8 mouse cellular contexts compared by ENCODE assay signal in genomic region chr10:121767295-121767694, GRCm38 (mm10). TPM values are rescaled to one million over a fixed set of nuclear protein-coding genes. Genes with fewer than 3 reads are reported as not detected.
DNase-seq lines count a peak whose midpoint lies in the region; ATAC-seq and TF ChIP-seq lines count a peak whose summit lies in the region.
"Not testable (repeated sequence)": the region's sequence is repeated elsewhere in the genome, so short reads cannot be mapped to it uniquely, and the experiment has no call there.

No protein-coding gene starts in this region.

- H3K27ac ChIP-seq in MEL (ENCODE audit: control insufficient read depth, low read depth, low read length); bone marrow, adult 2 months (ENCODE audit: control insufficient read depth, insufficient read depth, low read depth, low read length, poor library complexity); forebrain, embryonic 14.5 days (ENCODE audit: low read depth, low read length); limb, embryonic 11.5 days (replicated peaks; ENCODE audit: low read depth, low read length); midbrain, embryonic 14.5 days (replicated peaks; ENCODE audit: low read depth, low read length): not testable (repeated sequence)

- TF ChIP-seq RAD21 in MEL (IDR thresholded peaks at IDR 0.05; ENCODE audit: low read depth, low read length): peak; percentile 47

- not testable (repeated sequence) for ATAC-seq in forebrain, embryonic 14.5 days; limb, embryonic 11.5 days (ENCODE audit: insufficient number of reproducible peaks, low FRiP score, low TSS enrichment, low read depth); midbrain, embryonic 14.5 days (ENCODE audit: low FRiP score, low TSS enrichment)

- TF ChIP-seq CTCF in MEL (IDR thresholded peaks at IDR 0.05 in 2 of 3, conservative IDR thresholded peaks at IDR 0.05 in 1 of 3; ENCODE audit: control insufficient read depth in 1 of 3, insufficient read depth in 1 of 3, low read depth in 2 of 3, low read length in 3 of 3, poor library complexity in 1 of 3, severe bottlenecking in 1 of 3): peak; percentile 38 to 61 (median 58); a peak in 5 of 6 replicates
- TF ChIP-seq CTCF in bone marrow, adult 2 months (IDR thresholded peaks at IDR 0.05; ENCODE audit: control insufficient read depth, insufficient read depth, low read length): peak; percentile 64

- 74% methylated on average over 3 of the region's 3 CpGs for WGBS in bone marrow, adult 2 months
- WGBS in forebrain, embryonic 14.5 days: 85% methylated on average over 3 of the region's 3 CpGs
- 78% methylated on average over 3 of the region's 3 CpGs for WGBS in limb, embryonic 11.5 days
- 80% methylated on average over 3 of the region's 3 CpGs for WGBS in midbrain, embryonic 14.5 days

- not testable (repeated sequence) for H3K27me3 ChIP-seq in MEL (ENCODE audit: control insufficient read depth in 1 of 2, insufficient read depth in 2 of 2, low read length in 2 of 2); forebrain, embryonic 14.5 days (replicated peaks; ENCODE audit: control insufficient read depth, insufficient read depth, low read length); limb, embryonic 11.5 days (ENCODE audit: control insufficient read depth, insufficient read depth, low read length); midbrain, embryonic 14.5 days (ENCODE audit: control insufficient read depth, insufficient read depth, low read length)

- not testable (repeated sequence) for H3K4me2 ChIP-seq in forebrain, embryonic 14.5 days (ENCODE audit: low read length); limb, embryonic 11.5 days (ENCODE audit: low read depth, severe bottlenecking); midbrain, embryonic 14.5 days (ENCODE audit: low read length)

- H3K9me3 ChIP-seq in MEL (replicated peaks; ENCODE audit: insufficient read depth, low read length); forebrain, embryonic 14.5 days (replicated peaks; ENCODE audit: control insufficient read depth, low read length); limb, embryonic 11.5 days (ENCODE audit: control insufficient read depth, low read length); midbrain, embryonic 14.5 days (ENCODE audit: control insufficient read depth, low read length): not testable (repeated sequence)

- not testable (repeated sequence) for H3K36me3 ChIP-seq in MEL (ENCODE audit: control insufficient read depth in 1 of 2, insufficient read depth in 2 of 2, low read length in 2 of 2); forebrain, embryonic 14.5 days (ENCODE audit: control insufficient read depth, insufficient read depth, low read length); limb, embryonic 11.5 days (ENCODE audit: control insufficient read depth, insufficient read depth, low read length); midbrain, embryonic 14.5 days (ENCODE audit: control insufficient read depth, insufficient read depth, low read length)

- H3K9ac ChIP-seq in MEL (ENCODE audit: control insufficient read depth, low read depth, low read length, poor library complexity, severe bottlenecking); forebrain, embryonic 14.5 days (ENCODE audit: low read length); limb, embryonic 11.5 days (ENCODE audit: low read length); midbrain, embryonic 14.5 days (replicated peaks; ENCODE audit: low read length): not testable (repeated sequence)

- not testable (repeated sequence) for H3K4me1 ChIP-seq in MEL (ENCODE audit: control insufficient read depth in 1 of 2, insufficient read depth in 2 of 2, low read length in 2 of 2); bone marrow, adult 2 months (ENCODE audit: control insufficient read depth, insufficient read depth, low read length); forebrain, embryonic 14.5 days (ENCODE audit: control insufficient read depth, insufficient read depth, low read length); limb, embryonic 11.5 days (ENCODE audit: control insufficient read depth, insufficient read depth, low read length); midbrain, embryonic 14.5 days (ENCODE audit: control insufficient read depth, insufficient read depth, low read length)

- TF ChIP-seq EP300 in MEL (IDR thresholded peaks at IDR 0.05; ENCODE audit: low read depth in 1 of 2, low read length in 2 of 2): not testable (repeated sequence)

- not testable (repeated sequence) for H3K79me2 ChIP-seq in MEL (ENCODE audit: control insufficient read depth, insufficient read depth, low read length, poor library complexity)

- H3K4me3 ChIP-seq in MEL (ENCODE audit: control insufficient read depth in 1 of 2, insufficient read depth in 1 of 2, low read depth in 2 of 2, low read length in 2 of 2); bone marrow, adult 2 months (replicated peaks; ENCODE audit: control insufficient read depth, low read depth, low read length); forebrain, embryonic 14.5 days (ENCODE audit: low read depth, low read length); limb, embryonic 11.5 days (ENCODE audit: low read depth, low read length); midbrain, embryonic 14.5 days (replicated peaks; ENCODE audit: low read depth, low read length): not testable (repeated sequence)

- not testable (repeated sequence) for TF ChIP-seq POLR2A in MEL (IDR thresholded peaks at IDR 0.05; ENCODE audit: control insufficient read depth in 1 of 2, insufficient read depth in 1 of 2, low read depth in 1 of 2, low read length in 2 of 2, poor library complexity in 1 of 2); bone marrow, adult 2 months (IDR thresholded peaks at IDR 0.05; ENCODE audit: borderline replicate concordance, control insufficient read depth, low read depth, low read length)

- DNase-seq in 3T3-L1 (ENCODE audit: low read depth, low spot score) (peak; percentile 22), MEL (ENCODE audit: low read depth, low spot score) (peak; percentile 51)
- DNase-seq in forebrain, embryonic 14.5 days (ENCODE audit: low spot score): peak; percentile 28
- peak; percentile 44 for DNase-seq in induced T-regulatory cell, adult 2 months (ENCODE audit: low read depth)
- DNase-seq in limb, embryonic 11.5 days (ENCODE audit: low spot score): peak; percentile 45
- peak; percentile 32 for DNase-seq in midbrain, embryonic 14.5 days
- DNase-seq in thymus, postnatal 0 days (ENCODE audit: low spot score): peak; percentile 7

TF ChIP-seq in MEL, 35 proteins besides CTCF, POLR2A, EP300 and RAD21:
- TF ChIP-seq ZC3H11A (IDR thresholded peaks at IDR 0.05; ENCODE audit: low read depth, low read length): peak; percentile 26; the same call in 1 of the 2 replicates
- peak; percentile 43 for TF ChIP-seq SMC3 (IDR thresholded peaks at IDR 0.05; ENCODE audit: low read depth, low read length)

RNA-seq across cellular contexts. Expression of gene BC048403, which starts 27.6 kb away (rescaled TPM):
- total RNA-seq in MEL (2012; rRNA removed): 2.5 and 2.7 TPM in 2 replicates
- polyA plus RNA-seq in MEL (2012; ENCODE audit: insufficient read depth in 1 of 2, insufficient read length in 2 of 2, low read depth in 1 of 2, low replicate concordance in 2 of 2, missing spikeins in 1 of 2): 10 to 100 TPM in 1 of 2 experiments, not detected in 1; 11.6 TPM
- 2.0 and 2.2 TPM in 2 replicates for polyA plus RNA-seq in bone marrow, adult 2 months (2011; ENCODE audit: insufficient read depth, insufficient read length, low replicate concordance, missing spikeins)
- 2.0 and 2.5 TPM in 2 replicates for polyA plus RNA-seq in forebrain, embryonic 14.5 days (2014; fragmentation: Nextera tagmentation; extraction: Ambion mirVana)
- polyA plus RNA-seq in limb, embryonic 11.5 days (2014; fragmentation: Nextera tagmentation; extraction: Ambion mirVana): 2.6 and 3.4 TPM in 2 replicates
- 2.1 and 2.6 TPM in 2 replicates for polyA plus RNA-seq in midbrain, embryonic 14.5 days (2014; fragmentation: Nextera tagmentation; extraction: Ambion mirVana)
- polyA plus RNA-seq in thymus, postnatal 0 days (2015; fragmentation: Nextera tagmentation; extraction: Ambion mirVana): 2.1 and 2.4 TPM in 2 replicates
